Mouse (Mus musculus) embryonic facial prominence, embryonic 11.5 days (tissue): Measurements from ENCODE around the gene Wars2. TPM values are rescaled to one million over a fixed set of nuclear protein-coding genes. Genes with fewer than 3 reads are reported as not detected.

Experiments used
- ATAC-seq: fragments of 200-750 bp; cut with Nextera tagmentation; replicated peaks from 2 replicates; pipeline ENCODE4 v1.8.0; 2017; ENCODE audit warnings: low read depth; ENCODE audit not compliant: insufficient number of reproducible peaks, low FRiP score, low TSS enrichment
- DNase-seq: peaks from one replicate; pipeline ENCODE4 v3.0.0-alpha.2; 2015; ENCODE audit warnings: low spot score
- H3K27ac ChIP-seq: fragments of 300-500 bp; sonication (generic); replicated peaks from 2 replicates; pipeline ENCODE4 v1.5.1; 2014; ENCODE audit warnings: mild to moderate bottlenecking, low read depth, low read length, control low read depth
- H3K27me3 ChIP-seq: fragments of 300-500 bp; sonication (generic); 2 replicates; pipeline ENCODE4 v1.6.1; 2014; ENCODE audit warnings: mild to moderate bottlenecking, low read length, moderate library complexity, mixed read lengths; ENCODE audit not compliant: control insufficient read depth, insufficient read depth
- H3K36me3 ChIP-seq: fragments of 300-500 bp; sonication (generic); replicated peaks from 2 replicates; pipeline ENCODE4 v1.6.1; 2014; ENCODE audit warnings: low read depth, mild to moderate bottlenecking, low read length, moderate library complexity, mixed read lengths; ENCODE audit not compliant: control insufficient read depth, insufficient read depth
- H3K4me1 ChIP-seq: fragments of 300-500 bp; sonication (generic); 2 replicates; pipeline ENCODE4 v1.6.1; 2014; ENCODE audit warnings: low read length, mixed read lengths; ENCODE audit not compliant: control insufficient read depth, insufficient read depth
- H3K4me2 ChIP-seq: fragments of 300-500 bp; sonication (generic); 2 replicates; pipeline ENCODE4 v1.6.1; 2014; ENCODE audit warnings: low read depth, mild to moderate bottlenecking, control low read depth, low read length, moderate library complexity
- H3K4me3 ChIP-seq: fragments of 300-500 bp; sonication (generic); 2 replicates; pipeline ENCODE4 v1.5.1; 2014; ENCODE audit warnings: low read depth, low read length, control low read depth
- H3K9ac ChIP-seq: fragments of 300-500 bp; sonication (generic); replicated peaks from 2 replicates; pipeline ENCODE4 v1.6.1; 2014; ENCODE audit warnings: mild to moderate bottlenecking, control low read depth, low read length
- H3K9me3 ChIP-seq: fragments of 300-500 bp; sonication (generic); replicated peaks from 2 replicates; pipeline ENCODE4 v1.6.1; 2016; ENCODE audit warnings: mild to moderate bottlenecking, low read length, inconsistent platforms, mixed read lengths; ENCODE audit not compliant: control insufficient read depth
- WGBS: fragments of 180-500 bp; shearing (Covaris S2); extraction: QIAGEN DNeasy Blood & Tissue Kit; methylation state at CpG from one replicate; pipeline ENCODE4 v1.1.7; 2014; 5-methylcytosine and 5-hydroxymethylcytosine counted together
- polyA plus RNA-seq: library from polyadenylated mRNA; unstranded; fragments of >200 nt; fragmentation: Nextera tagmentation; extraction: Ambion mirVana; gene quantifications from 2 replicates; pipeline ENCODE4 v1.2.1, GENCODE M21; 2014

Wars2 gene
- polyA plus RNA-seq, 1 experiment from 2014 or later = 9.3 TPM

DNA sequence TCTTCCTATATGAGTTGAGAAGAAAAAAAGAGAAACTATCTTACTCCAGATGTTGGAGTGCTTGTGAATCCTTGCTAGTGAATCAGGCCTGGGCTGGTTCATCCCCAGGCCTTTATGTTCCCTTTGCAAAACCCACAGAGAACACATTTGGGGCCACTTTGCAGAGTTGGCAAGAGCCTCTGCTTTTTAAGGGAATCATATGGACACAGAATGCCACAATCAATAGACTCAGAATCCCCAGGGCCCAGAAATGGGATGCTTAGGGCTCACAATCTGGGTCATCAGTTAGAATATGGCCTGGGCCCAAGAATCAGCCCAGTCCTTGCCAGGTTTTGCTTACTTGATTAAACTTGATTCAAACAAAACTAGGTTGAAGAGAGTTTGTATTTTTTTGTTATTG is 62.5 kb downstream of the Wars2 start:
- Histone ChIP-seq H3K4me1 (no peaks in the 10 kb centered on the region), H3K27ac (no peak overlapping the region), H3K27me3 (no peaks in the 10 kb centered on the region), H3K4me2 (no peak overlapping the region), H3K36me3 (no peaks in the 10 kb centered on the region), H3K9ac (no peak overlapping the region), H3K4me3 (no peak overlapping the region), H3K9me3 (no peaks in the 10 kb centered on the region)
- no peak for ATAC-seq
- no peak for DNase-seq

DNA sequence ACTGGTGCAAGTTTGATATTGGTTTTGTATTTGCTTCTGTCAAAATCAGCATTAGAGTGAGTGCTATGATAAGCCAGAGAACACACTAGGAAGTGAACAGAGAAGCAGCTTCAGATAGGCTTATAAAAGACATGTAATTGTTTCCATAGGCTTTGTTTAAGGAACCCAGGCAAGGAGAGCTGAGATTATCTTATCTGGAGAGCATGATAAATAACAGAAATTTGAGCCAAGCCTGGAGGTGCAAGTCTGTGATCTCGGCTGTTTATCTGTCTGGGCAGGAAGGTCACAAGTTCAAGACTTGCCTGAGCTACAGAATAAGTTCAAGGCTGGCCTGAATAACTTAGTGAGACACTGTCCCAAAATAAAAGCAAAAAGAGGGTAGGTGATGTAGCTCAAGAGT is 67.5 kb downstream of the Wars2 start:
- H3K9me3 ChIP-seq = no peaks in the 10 kb centered on the region
- ATAC-seq (no peak), DNase-seq (no peak)
- H3K27ac ChIP-seq = no peak overlapping the region
- H3K27me3 ChIP-seq = no peaks in the 10 kb centered on the region
- H3K4me3 ChIP-seq = no peak overlapping the region
- no peaks in the 10 kb centered on the region for H3K36me3 ChIP-seq
- H3K9ac ChIP-seq = no peak overlapping the region
- peaks cover 4% of the 10 kb centered on the region; the same call in 1 of the 2 replicates for H3K4me1 ChIP-seq
- H3K4me2 ChIP-seq = no peak overlapping the region
- WGBS = 25% methylated on average over 1 of the region's 1 CpGs

DNA sequence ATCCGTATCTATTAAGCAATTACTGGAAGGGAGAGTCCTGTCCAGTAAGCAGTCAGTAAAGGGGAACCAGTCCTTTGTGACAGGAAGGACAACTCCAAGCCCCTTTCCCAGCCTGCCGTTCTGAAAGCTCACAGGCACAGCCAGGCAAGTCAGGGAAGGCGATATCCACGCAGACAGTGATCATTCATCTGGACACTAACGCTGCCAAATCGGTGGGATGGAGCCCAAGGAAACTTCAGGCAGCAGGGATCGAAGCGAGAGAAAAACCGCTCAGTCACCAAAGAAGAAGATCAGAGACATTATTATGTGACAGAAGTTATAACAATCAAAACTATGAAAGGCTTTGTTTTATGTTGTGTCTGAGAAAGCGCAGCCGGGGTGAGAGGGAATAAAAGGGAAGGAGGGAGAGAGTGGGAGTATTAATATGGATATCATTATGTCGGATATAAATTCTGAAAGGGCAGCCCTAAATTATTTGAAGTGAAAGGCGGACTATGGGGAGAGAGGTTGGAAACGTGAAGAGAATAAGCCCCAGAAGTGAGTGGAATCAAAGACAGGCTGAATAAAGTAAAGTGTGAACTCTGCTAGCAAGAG is 70.3 kb downstream of the Wars2 start:
- ATAC-seq (no peak), DNase-seq (no peak)
- Histone ChIP-seq H3K4me2 (no peak overlapping the region), H3K9me3 (no peaks in the 10 kb centered on the region), H3K27me3 (no peaks in the 10 kb centered on the region), H3K9ac (no peak overlapping the region), H3K36me3 (no peaks in the 10 kb centered on the region), H3K4me1 (peaks cover 4% of the 10 kb centered on the region; the same call in 1 of the 2 replicates), H3K4me3 (no peak overlapping the region), H3K27ac (no peak overlapping the region)
- 43% methylated on average over 14 of the region's 14 CpGs for WGBS

DNA sequence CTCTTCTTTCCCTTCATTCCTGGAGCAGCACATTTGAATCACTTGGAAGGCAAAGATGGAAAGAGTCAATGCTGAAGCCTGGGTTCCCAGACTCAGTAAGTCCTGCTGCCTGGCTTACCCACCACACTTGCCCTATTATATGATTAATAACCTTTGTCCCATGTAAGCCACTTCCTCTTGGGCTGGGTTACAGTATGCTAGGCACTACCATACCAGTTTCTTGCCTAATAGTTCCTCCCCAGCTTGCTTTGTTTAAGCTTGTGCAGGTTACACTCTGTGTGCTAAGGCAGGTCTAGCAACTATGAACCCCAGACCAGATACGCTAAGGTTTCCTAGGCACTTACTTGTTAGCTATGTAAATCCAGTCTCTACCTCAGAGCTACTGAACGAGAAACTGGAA is 86.9 kb downstream of the Wars2 start:
- no peaks in the 10 kb centered on the region for H3K9me3 ChIP-seq
- 68% methylated on average over 2 of the region's 2 CpGs for WGBS
- H3K4me2 ChIP-seq = no peak overlapping the region
- H3K9ac ChIP-seq = no peak overlapping the region
- no peak for DNase-seq
- H3K27ac ChIP-seq = no peak overlapping the region
- no peaks in the 10 kb centered on the region for H3K36me3 ChIP-seq
- no peak for ATAC-seq
- 0 out of 2 replicates have a peak, but pooled peaks cover 2% of the 10 kb centered on the region for H3K27me3 ChIP-seq
- no peak overlapping the region for H3K4me3 ChIP-seq
- no peaks in the 10 kb centered on the region for H3K4me1 ChIP-seq

DNA sequence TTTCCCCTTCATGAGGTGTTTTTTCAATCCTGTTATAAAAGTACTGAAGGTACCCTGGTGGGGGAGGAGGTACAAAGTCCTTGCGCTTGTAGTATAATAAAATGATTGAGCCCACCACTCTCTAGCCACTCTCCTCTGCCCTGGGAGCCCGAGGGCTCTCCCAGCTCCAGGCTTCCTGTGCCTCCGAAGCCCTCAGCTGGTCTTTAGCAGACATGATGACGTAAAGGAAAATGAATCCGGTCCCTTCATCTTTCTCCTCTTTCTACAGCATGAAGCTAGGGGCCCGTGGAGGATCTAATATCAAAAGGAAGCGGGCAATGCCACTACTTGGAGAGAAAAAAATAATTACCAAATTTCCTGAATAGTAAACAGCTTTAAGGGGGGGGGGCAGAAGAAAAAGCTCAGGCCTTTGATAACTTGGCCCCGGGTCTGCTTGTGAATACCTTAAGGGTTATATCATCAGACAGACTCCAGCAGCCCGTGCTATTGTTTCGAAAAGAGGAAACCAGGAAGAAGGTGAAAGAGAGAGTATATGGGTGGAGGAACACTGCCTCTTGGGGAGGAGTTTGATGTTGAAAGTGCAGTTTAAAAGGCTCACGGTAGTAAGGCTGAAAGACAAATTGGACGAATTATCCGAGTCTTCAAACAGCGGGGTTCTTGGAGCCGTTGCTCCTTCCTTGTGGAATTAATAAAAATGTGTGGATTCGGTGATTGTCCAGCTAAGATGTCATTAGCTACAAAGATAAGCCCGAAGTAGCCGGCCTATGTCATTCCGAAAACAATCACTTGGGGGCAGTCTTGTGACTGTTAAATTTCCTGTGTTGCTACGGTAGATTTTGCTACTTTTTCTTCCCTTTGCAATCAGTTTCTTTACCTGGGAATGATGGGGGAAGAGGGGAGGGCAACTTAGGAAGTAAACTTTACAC is 92.8 kb downstream of the Wars2 start:
- 0 out of 2 replicates have a peak overlapping the region, but pooled peaks have one; percentile 1 for H3K4me3 ChIP-seq
- no peak overlapping the region for H3K9ac ChIP-seq
- H3K27me3 ChIP-seq = peaks cover 40% of the 10 kb centered on the region
- DNase-seq = peak; percentile 85
- WGBS = 4% methylated on average over 20 of the region's 20 CpGs
- no peaks in the 10 kb centered on the region for H3K36me3 ChIP-seq
- ATAC-seq = peak; percentile 61
- H3K4me1 ChIP-seq = 0 out of 2 replicates have a peak, but pooled peaks cover 4% of the 10 kb centered on the region
- H3K27ac ChIP-seq = no peak overlapping the region
- H3K4me2 ChIP-seq = peak overlapping the region; percentile 26
- H3K9me3 ChIP-seq = no peaks in the 10 kb centered on the region

DNA sequence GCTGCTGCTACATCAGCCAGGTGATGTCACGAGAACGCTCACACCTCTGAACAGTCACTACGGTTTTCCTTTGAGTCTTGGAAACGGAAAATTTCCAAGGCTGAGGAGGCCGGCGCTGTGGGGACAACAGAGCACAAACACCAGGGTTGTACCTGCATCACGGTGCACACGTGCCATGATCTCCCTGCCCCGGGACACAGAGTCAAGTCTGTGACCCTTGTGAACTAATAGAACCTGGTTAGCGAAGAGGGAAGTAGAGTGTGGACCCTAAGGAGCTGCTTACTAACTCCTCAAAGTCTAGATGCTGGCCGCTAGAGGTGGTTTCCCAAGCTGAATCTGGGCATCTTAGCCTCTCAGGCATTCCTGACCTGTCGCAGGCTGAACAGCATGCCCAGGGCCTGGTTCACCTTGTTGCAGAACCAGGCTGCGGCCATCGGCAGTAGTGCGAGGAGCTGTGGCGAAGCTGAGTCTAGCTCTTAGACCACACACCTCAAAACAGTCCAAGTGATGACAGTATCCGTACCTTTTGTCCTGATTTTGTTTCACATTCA is 93.5 kb downstream of the Wars2 start:
- Histone ChIP-seq H3K9me3 (no peaks in the 10 kb centered on the region), H3K4me3 (no peak overlapping the region), H3K27me3 (peaks cover 48% of the 10 kb centered on the region), H3K4me2 (peak overlapping the region; percentile 26), H3K27ac (no peak overlapping the region), H3K4me1 (0 out of 2 replicates have a peak, but pooled peaks cover 4% of the 10 kb centered on the region), H3K36me3 (no peaks in the 10 kb centered on the region), H3K9ac (no peak overlapping the region)
- ATAC-seq (peak; percentile 60; the same call in 1 of the 2 replicates), DNase-seq (no peak)
- 4% methylated on average over 17 of the region's 17 CpGs for WGBS

DNA sequence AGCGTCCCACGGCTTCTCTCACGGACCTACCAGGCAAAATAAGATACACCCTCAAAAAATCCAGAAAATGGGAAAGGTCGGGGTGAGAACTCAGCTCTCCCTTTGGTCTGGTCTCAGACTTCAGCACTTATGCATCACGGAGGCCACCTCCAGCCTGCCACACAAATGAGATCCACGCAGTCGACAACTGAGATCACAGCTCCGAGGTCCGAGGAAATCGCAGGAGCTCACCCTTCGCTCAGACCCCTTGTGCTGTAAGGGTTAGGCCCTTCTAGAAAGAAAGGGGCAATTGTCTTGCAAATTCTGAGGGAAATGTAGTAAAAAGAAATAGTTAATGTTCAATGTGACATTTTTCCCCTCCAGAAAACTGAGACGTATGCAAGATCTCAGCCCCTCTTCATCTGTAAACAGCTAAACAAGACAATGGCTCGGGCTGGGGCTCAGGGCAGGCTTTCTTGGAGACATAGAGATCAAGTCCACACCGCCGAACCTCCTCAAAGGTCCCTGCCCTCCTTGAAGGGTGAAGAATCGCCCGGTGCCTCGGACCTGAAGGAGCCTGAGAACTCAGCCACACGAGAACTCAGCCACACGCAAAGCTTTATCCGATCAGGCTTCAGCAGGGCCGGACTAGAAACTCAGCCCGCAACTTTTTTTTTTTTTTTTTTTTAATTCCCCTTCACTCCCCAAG is 94.4 kb downstream of the Wars2 start:
- 0 out of 2 replicates have a peak, but pooled peaks cover 4% of the 10 kb centered on the region for H3K4me1 ChIP-seq
- 4% methylated on average over 22 of the region's 23 CpGs for WGBS
- H3K27me3 ChIP-seq = peaks cover 56% of the 10 kb centered on the region
- ATAC-seq (no peak), DNase-seq (peak; percentile 35)
- H3K36me3 ChIP-seq = no peaks in the 10 kb centered on the region
- no peak overlapping the region for H3K4me2 ChIP-seq
- no peaks in the 10 kb centered on the region for H3K9me3 ChIP-seq
- no peak overlapping the region for H3K9ac ChIP-seq
- H3K27ac ChIP-seq = no peak overlapping the region
- H3K4me3 ChIP-seq = no peak overlapping the region
